In the genomic region with DNA sequence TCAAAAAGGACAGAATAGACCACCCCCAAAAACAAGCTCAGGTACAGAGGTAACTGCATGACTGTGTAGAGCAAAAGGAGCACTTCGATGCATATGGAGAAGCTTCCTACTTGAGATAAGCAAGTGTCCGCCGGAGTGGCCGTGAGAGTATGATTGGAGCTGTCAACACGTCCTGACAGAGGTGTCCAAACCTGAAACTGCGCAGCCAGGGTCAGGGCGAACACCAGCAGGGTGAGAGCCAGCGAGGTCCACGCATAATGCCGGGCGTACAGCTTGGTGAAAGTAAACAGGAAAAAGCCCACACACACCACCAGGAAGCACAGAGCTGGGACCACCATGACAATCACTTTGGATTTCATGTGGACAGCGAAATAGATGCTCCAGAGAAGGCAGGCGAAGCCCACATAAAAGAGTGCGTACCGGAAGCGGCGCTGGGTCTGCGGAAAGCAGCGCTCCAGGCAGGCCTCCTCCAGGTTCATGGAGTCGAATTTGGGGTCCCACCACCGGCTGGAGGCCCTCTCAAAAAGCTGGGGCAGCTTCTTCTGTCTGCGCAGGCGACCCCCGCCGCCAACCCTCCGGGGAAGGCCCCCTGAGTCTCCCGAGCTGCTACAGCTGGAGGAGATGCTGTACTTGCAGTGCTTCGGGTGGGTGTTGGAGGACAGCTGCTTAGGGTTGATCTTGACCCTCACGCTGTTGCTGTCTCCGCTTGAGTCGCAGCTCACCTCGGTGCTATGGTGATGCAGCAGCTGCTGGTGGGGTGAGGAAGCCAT, we compare ENCODE assay signal across 8 mouse cellular contexts. TPM values are rescaled to one million over a fixed set of nuclear protein-coding genes. Genes with fewer than 3 reads are reported as not detected.
DNase-seq lines count a peak whose midpoint lies in the region; ATAC-seq lines count a peak whose summit lies in the region.

No protein-coding gene starts in this region.

- peak overlapping the region; percentile 87 for H3K4me3 ChIP-seq in forebrain, embryonic 16.5 days (replicated peaks; ENCODE audit: low read length)
- H3K4me3 ChIP-seq in midbrain, embryonic 11.5 days (ENCODE audit: low read depth, low read length): peak overlapping the region; percentile 62

- ATAC-seq in forebrain, embryonic 16.5 days: peak; percentile 5; the same call in 1 of the 2 replicates
- peak; percentile 6; the same call in 1 of the 2 replicates for ATAC-seq in midbrain, embryonic 11.5 days (ENCODE audit: low FRiP score)
- ATAC-seq in inflammation-experienced regulatory T-cells, adult 6 months: no peak

- 17% methylated on average over 32 of the region's 32 CpGs for WGBS in forebrain, embryonic 16.5 days
- 15% methylated on average over 32 of the region's 32 CpGs for WGBS in midbrain, embryonic 11.5 days

- H3K9me3 ChIP-seq in forebrain, embryonic 16.5 days (ENCODE audit: control insufficient read depth, low read length): no peaks in the 10 kb centered on the region
- no peaks in the 10 kb centered on the region for H3K9me3 ChIP-seq in midbrain, embryonic 11.5 days (ENCODE audit: control insufficient read depth, low read length)

- peaks cover 40% of the 10 kb centered on the region for H3K4me1 ChIP-seq in forebrain, embryonic 16.5 days (replicated peaks; ENCODE audit: control insufficient read depth, insufficient read depth, low read length)
- H3K4me1 ChIP-seq in midbrain, embryonic 11.5 days (ENCODE audit: control insufficient read depth, insufficient read depth, low read length): peaks cover 10% of the 10 kb centered on the region

- no peak overlapping the region for H3K27ac ChIP-seq in forebrain, embryonic 16.5 days (ENCODE audit: low read length)
- H3K27ac ChIP-seq in midbrain, embryonic 11.5 days (ENCODE audit: low read depth, low read length): no peak overlapping the region

- peak overlapping the region; percentile 73 for H3K9ac ChIP-seq in forebrain, embryonic 16.5 days (replicated peaks; ENCODE audit: low read depth, low read length)
- H3K9ac ChIP-seq in midbrain, embryonic 11.5 days (ENCODE audit: low read length): peak overlapping the region; percentile 61

- peak overlapping the region; percentile 97 for H3K4me2 ChIP-seq in forebrain, embryonic 16.5 days (ENCODE audit: low read length)
- peak overlapping the region; percentile 97 for H3K4me2 ChIP-seq in midbrain, embryonic 11.5 days

- no peaks in the 10 kb centered on the region for H3K36me3 ChIP-seq in forebrain, embryonic 16.5 days (ENCODE audit: control insufficient read depth, insufficient read depth)
- H3K36me3 ChIP-seq in midbrain, embryonic 11.5 days (ENCODE audit: control insufficient read depth, insufficient read depth, low read length): no peaks in the 10 kb centered on the region

- H3K27me3 ChIP-seq in forebrain, embryonic 16.5 days (replicated peaks; ENCODE audit: control insufficient read depth, insufficient read depth, low read length): peaks cover 5% of the 10 kb centered on the region; the same call in 1 of the 2 replicates
- H3K27me3 ChIP-seq in midbrain, embryonic 11.5 days (ENCODE audit: control insufficient read depth, insufficient read depth, low read length): peaks cover 16% of the 10 kb centered on the region

- DNase-seq in kidney, adult 9 months: peak; percentile 48
- no peak for DNase-seq in kidney, postnatal 36 days
- peak; percentile 22 for DNase-seq in MEL-GATA-1-ER (ENCODE audit: extremely low read depth, low read depth)
- peak; percentile 29 for DNase-seq in kidney, postnatal 14 days
- peak; percentile 93 for DNase-seq in midbrain, embryonic 11.5 days (ENCODE audit: low spot score, missing footprints)
- DNase-seq in thymus, postnatal 25 days: peak; percentile 33

RNA-seq across cellular contexts. Expression of a gene that starts 1.3 kb away (rescaled TPM):
- 2.5 and 2.8 TPM in 2 replicates for polyA plus RNA-seq in forebrain, embryonic 16.5 days (2015; fragmentation: Nextera tagmentation; extraction: Ambion mirVana)
- 1.2 and 1.3 TPM in 2 replicates for polyA plus RNA-seq in midbrain, embryonic 11.5 days (2014; fragmentation: Nextera tagmentation; extraction: Ambion mirVana)
- under 1 TPM in 2 of 3 experiments, not detected in 1; 0.12 to 0.49 TPM for polyA plus RNA-seq in inflammation-experienced regulatory T-cells, adult 6 months (2017; shearing (Covaris generic))

Comparison
In these comparisons a context has a peak if more than half of its experiments do, and no peak if none do; other contexts are left out.
1. DNase-seq: peak in kidney, adult 9 months (single experiment), MEL-GATA-1-ER (single experiment), kidney, postnatal 14 days (single experiment), midbrain, embryonic 11.5 days (single experiment) and thymus, postnatal 25 days (single experiment); none in kidney, postnatal 36 days (0 of 2).